Mouse (Mus musculus) limb, embryonic 12.5 days (tissue): Measurements from ENCODE around the gene Zscan5b. TPM values are rescaled to one million over a fixed set of nuclear protein-coding genes. Genes with fewer than 3 reads are reported as not detected.
A peak's percentile ranks its signal among the peaks of the same experiment; 100 is the strongest.
"Not testable (repeated sequence)": the region's sequence is repeated elsewhere in the genome, so short reads cannot be mapped to it uniquely, and the experiment has no call there.

ENCODE experiments used
- ATAC-seq: fragments of 200-750 bp; cut with Nextera tagmentation; 2 replicates; pipeline ENCODE4 v1.8.0; 2017; ENCODE audit warnings: low read depth, moderate TSS enrichment; ENCODE audit not compliant: insufficient number of reproducible peaks, insufficient read depth, low FRiP score, low TSS enrichment
- H3K27ac ChIP-seq: fragments of 300-500 bp; sonication (generic); 2 replicates; pipeline ENCODE4 v1.5.1; 2016; ENCODE audit warnings: mild to moderate bottlenecking, moderate library complexity
- H3K27me3 ChIP-seq: fragments of 300-500 bp; sonication (generic); 2 replicates; pipeline ENCODE4 v1.6.1; 2016; ENCODE audit warnings: mild to moderate bottlenecking, moderate library complexity
- H3K36me3 ChIP-seq: fragments of 300-500 bp; sonication (generic); 2 replicates; pipeline ENCODE4 v1.6.1; 2016; ENCODE audit warnings: mild to moderate bottlenecking, moderate library complexity
- H3K4me1 ChIP-seq: fragments of 300-500 bp; sonication (generic); replicated peaks from 2 replicates; pipeline ENCODE4 v1.6.1; 2016
- H3K4me2 ChIP-seq: fragments of 300-500 bp; sonication (generic); 2 replicates; pipeline ENCODE4 v1.6.1; 2016; ENCODE audit warnings: mild to moderate bottlenecking, moderate library complexity
- H3K4me3 ChIP-seq: fragments of 300-500 bp; sonication (generic); replicated peaks from 2 replicates; pipeline ENCODE4 v1.5.1; 2016; ENCODE audit warnings: mild to moderate bottlenecking
- H3K9ac ChIP-seq: fragments of 300-500 bp; sonication (generic); replicated peaks from 2 replicates; pipeline ENCODE4 v1.6.1; 2016; ENCODE audit warnings: mild to moderate bottlenecking, moderate library complexity
- H3K9me3 ChIP-seq: fragments of 300-500 bp; sonication (generic); 2 replicates; pipeline ENCODE4 v1.6.1; 2016; ENCODE audit warnings: mild to moderate bottlenecking, moderate library complexity
- WGBS: fragments of 180-500 bp; shearing (Covaris S2); methylation state at CpG from one replicate; pipeline ENCODE4 v1.1.7; 2016; 5-methylcytosine and 5-hydroxymethylcytosine counted together
- polyA plus RNA-seq: library from polyadenylated mRNA; unstranded; fragments of >200 nt; fragmentation: Nextera tagmentation; extraction: Ambion mirVana; gene quantifications from 2 replicates; pipeline ENCODE4 v1.2.1, GENCODE M21; 2016

The Zscan5b gene
- polyA plus RNA-seq: not detected in 2 replicates

DNA sequence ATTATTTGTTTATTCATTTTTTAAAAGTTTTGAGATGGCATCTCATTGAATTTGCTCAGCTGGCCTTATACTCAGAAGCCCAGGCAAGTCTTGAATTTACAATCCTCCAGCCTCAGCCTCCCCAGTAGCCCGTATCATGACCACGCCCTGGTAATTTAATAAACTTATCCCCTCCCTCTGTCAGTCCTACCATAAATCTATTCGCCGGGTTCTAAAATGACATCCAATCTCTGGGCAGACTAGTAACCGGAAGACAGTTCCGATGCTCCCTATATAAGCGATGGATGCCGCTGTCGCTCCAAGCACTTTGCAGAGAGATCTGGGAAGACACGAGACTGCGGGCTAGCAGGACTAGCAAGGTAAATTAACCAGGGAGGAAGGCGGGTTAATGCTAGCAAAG lies at the start of gene Zscan5b:
TSS of gene Zscan5b (plus strand) at position 301 of the 400 bp plus-strand sequence.
- H3K4me2 ChIP-seq: no peak within 1 kb of the TSS
- no peaks in the 10 kb centered on the region for H3K36me3 ChIP-seq
- H3K27ac ChIP-seq: no peak within 1 kb of the TSS
- no peaks in the 10 kb centered on the region for H3K27me3 ChIP-seq
- H3K4me1 ChIP-seq: no peaks in the 10 kb centered on the region
- H3K9me3 ChIP-seq: no peaks in the 10 kb centered on the region; the same call in 1 of the 2 replicates
- H3K4me3 ChIP-seq: no peak within 1 kb of the TSS
- ATAC-seq: no peak
- 91% methylated on average over 12 of the region's 12 CpGs for WGBS
- no peak within 1 kb of the TSS for H3K9ac ChIP-seq

DNA sequence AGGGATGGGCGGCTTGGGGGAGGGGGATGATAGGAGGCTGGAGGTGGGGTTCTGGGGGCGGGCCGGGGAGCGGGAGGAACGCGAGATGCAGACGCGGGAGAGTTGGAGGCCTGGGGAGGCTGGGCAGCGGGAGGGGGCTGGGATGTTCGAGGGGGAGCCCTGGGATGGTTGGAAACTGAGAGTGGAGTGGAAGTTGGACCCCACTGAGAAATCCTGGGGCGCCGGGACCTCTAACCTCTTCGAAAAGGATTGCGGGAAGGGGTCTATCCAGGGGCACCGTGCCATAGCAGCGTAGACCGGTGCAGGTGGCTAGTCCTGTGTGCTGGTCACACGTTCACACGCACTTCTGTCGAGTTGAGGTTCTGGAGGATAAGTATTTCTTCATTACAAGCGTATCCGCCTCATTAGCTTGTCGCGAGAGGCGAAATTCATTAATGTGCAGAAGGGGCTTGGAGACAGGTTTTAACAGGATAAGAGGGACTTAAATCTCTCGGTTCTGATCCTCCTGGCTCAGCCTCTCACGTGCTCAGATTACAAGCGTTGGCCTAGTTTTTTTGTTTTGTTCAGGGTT lies 49.3 kb upstream of the Zscan5b start:
- WGBS: under 1% methylated on average over 28 of the region's 28 CpGs
- Histone ChIP-seq H3K27ac (peak overlapping the region; percentile 53; the same call in 1 of the 2 replicates), H3K27me3 (no peaks in the 10 kb centered on the region), H3K36me3 (peaks cover 14% of the 10 kb centered on the region; the same call in 1 of the 2 replicates), H3K9ac (peak overlapping the region; percentile 75), H3K9me3 (no peaks in the 10 kb centered on the region), H3K4me1 (no peaks in the 10 kb centered on the region), H3K4me3 (peak overlapping the region; percentile 67), H3K4me2 (peak overlapping the region; percentile 76)
- peak; percentile 16 for ATAC-seq

DNA sequence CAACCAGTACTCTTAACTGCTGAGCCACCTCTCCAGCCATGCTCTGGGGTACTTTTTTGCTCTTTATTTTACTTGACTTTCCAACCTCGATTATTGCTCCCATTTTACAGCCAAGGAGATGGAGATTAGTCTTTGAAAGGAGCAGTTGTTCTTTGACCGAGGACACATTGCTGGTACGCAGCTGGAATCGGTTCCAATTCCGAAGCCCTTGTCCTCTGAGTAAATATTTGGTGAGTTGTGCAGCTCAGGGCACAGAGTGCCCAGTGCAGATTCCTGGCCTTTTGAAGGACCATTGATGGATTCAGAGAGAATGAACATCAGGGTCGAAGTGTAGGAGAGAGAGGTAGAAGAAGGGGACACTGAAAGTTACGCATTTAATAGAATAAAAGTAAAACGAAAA lies 48.2 kb upstream of the Zscan5b start:
- Histone ChIP-seq H3K4me1 (no peaks in the 10 kb centered on the region), H3K4me3 (no peak overlapping the region), H3K9me3 (no peaks in the 10 kb centered on the region), H3K36me3 (peaks cover 25% of the 10 kb centered on the region; the same call in 1 of the 2 replicates), H3K27ac (no peak overlapping the region), H3K9ac (no peak overlapping the region), H3K4me2 (no peak overlapping the region), H3K27me3 (no peaks in the 10 kb centered on the region)
- 86% methylated on average over 8 of the region's 8 CpGs for WGBS
- no peak for ATAC-seq

DNA sequence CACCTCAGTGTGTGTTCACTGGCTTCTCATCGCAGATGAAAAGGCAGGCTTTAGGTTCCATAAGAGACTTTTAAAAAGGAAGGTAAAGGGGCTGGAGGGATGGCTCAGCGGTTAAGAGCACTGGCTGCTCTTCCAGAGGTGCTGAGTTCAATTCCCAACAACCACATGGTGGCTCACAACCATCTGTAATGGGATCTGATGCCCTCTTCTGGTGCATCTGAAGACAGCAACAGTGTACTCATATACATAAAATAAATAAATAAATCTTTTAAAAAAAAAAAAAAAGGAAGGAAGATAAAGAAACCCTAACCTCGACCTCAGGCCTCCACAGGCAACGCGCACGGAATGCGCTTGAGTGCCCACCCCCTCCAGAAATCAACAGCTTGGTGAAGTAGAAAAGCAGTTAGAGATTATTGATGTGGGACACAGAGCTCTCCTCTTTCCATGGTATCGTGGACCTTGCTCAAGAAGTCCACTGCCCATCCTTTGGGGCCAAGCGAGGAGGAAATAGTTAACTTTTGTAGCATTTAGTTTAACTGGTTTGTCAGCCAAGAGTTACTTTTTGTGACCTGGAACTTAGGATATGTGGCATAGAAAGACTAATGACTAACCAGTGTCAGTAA lies 47.6 kb upstream of the Zscan5b start:
- H3K4me2 ChIP-seq, H3K27ac ChIP-seq, H3K9me3 ChIP-seq, H3K4me3 ChIP-seq, ATAC-seq, H3K27me3 ChIP-seq, H3K4me1 ChIP-seq, H3K9ac ChIP-seq: not testable (repeated sequence)
- WGBS: 92% methylated on average over 9 of the region's 9 CpGs
- peaks cover 28% of the 10 kb centered on the region; the same call in 1 of the 2 replicates for H3K36me3 ChIP-seq

DNA sequence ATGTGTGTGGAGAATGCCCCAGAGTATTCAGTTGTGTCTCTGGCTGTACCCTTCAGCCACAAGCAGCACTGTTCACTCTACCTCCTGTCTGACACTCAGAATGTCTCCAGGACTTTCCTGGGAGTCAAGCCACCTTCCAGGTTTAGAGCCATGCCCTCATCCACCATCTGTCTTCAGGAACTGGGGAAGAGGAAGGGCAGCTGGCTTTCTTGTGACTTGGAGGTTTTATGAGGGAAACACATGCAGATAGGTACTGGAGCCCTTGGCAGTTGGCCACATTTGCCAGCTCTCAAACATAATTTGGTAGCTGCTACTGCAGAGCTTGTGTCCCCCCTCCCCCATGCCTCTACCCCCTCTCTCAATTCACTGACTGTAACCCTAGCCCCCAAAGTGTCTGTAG lies 43.1 kb upstream of the Zscan5b start:
- ATAC-seq: no peak
- Histone ChIP-seq H3K27me3 (no peaks in the 10 kb centered on the region), H3K4me1 (no peaks in the 10 kb centered on the region), H3K36me3 (peaks cover 48% of the 10 kb centered on the region), H3K27ac (no peak overlapping the region), H3K4me3 (no peak overlapping the region), H3K9ac (no peak overlapping the region), H3K9me3 (no peaks in the 10 kb centered on the region), H3K4me2 (no peak overlapping the region)

DNA sequence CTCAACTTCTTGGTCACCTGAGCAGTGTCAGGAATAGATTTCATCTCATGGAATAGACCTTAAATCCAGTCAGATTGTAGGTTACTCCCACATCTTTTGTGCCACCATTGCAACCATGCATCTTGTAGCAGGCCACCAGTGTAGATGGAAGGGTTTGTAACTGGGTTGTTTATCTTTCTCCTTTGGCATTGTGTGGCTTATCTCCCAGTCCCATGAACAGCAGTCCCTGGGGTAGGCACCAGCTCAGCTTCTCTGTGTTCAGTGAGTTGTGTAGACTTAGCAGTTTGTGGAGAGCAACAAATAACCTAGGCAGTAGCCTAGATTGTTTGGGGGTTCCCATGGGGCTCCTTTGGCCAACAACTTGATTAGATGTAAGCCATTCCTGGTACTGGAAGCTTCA lies 39.2 kb upstream of the Zscan5b start:
- Histone ChIP-seq H3K4me2 (no peak overlapping the region), H3K4me3 (no peak overlapping the region), H3K36me3 (peaks cover 72% of the 10 kb centered on the region), H3K27ac (no peak overlapping the region), H3K27me3 (no peaks in the 10 kb centered on the region), H3K4me1 (no peaks in the 10 kb centered on the region), H3K9me3 (no peaks in the 10 kb centered on the region), H3K9ac (no peak overlapping the region)
- ATAC-seq: no peak

DNA sequence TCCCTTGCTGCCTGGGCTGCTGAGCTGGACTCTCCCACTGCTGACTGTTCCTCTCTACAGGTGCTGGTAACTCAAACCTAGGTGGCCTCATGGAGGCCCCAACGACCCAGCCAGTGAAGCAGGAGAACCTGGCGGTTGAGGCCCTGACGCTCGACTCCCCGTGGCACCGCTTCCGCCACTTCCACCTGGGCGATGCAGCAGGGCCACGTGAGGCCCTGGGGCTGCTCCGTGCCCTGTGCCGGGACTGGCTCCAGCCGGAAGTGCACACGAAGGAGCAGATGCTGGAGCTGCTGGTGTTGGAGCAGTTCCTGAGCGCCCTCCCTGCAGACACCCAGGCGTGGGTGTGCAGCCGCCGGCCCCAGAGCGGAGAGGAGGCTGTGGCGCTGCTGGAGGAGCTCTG lies 38.3 kb upstream of the Zscan5b start:
- ATAC-seq: no peak
- no peak overlapping the region for H3K4me2 ChIP-seq
- no peaks in the 10 kb centered on the region for H3K4me1 ChIP-seq
- H3K27me3 ChIP-seq: peaks cover 7% of the 10 kb centered on the region; the same call in 1 of the 2 replicates
- WGBS: 95% methylated on average over 19 of the region's 19 CpGs
- H3K9me3 ChIP-seq: no peaks in the 10 kb centered on the region
- peaks cover 72% of the 10 kb centered on the region for H3K36me3 ChIP-seq
- no peak overlapping the region for H3K4me3 ChIP-seq
- no peak overlapping the region for H3K27ac ChIP-seq
- H3K9ac ChIP-seq: no peak overlapping the region

DNA sequence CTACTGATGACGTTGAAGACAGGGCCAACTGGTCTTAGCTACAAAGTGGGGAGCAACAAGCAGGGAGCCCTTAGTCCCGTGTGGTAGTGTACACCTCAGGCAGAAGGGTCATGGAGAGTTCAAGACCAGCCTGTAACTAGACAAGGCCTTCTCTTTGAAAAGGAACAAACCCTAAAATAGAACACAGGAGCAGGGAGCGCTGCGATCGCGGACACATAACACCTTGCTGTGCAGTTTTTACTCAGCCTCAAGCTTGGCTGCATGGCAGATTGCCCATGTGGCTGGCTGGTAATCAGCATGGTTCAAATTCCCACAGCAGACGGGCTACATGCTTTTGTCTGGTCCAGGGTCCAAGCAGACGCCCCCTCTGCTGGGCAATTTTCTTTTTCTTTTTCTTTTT lies 37.6 kb upstream of the Zscan5b start:
- Histone ChIP-seq H3K4me2 (no peak overlapping the region), H3K27ac (no peak overlapping the region), H3K4me1 (no peaks in the 10 kb centered on the region), H3K27me3 (peaks cover 14% of the 10 kb centered on the region), H3K36me3 (peaks cover 75% of the 10 kb centered on the region), H3K9me3 (no peaks in the 10 kb centered on the region), H3K9ac (no peak overlapping the region), H3K4me3 (no peak overlapping the region)
- WGBS: 94% methylated on average over 8 of the region's 8 CpGs
- ATAC-seq: no peak

DNA sequence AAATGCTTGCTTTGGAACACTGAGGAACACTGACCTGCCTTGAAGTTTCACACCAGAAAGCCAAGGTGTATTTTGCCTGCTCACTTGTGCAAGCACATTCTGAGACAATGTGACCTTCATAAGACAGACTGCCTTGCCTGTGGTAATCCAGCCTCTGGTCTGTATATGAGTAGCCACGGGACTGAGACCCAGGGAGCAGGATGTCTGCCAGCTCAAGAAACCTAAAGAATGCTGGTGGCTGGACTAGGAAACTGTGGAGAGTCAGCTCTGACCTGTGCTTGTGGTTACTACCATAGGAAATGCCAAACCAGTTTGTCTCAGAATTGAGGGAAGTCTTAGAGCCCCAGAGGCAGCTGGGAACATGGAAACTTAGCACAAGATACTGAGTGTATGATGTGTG lies 36.7 kb upstream of the Zscan5b start:
- Histone ChIP-seq H3K9me3 (no peaks in the 10 kb centered on the region), H3K36me3 (peaks cover 77% of the 10 kb centered on the region), H3K4me1 (no peaks in the 10 kb centered on the region), H3K4me3 (no peak overlapping the region), H3K4me2 (no peak overlapping the region), H3K27me3 (peaks cover 15% of the 10 kb centered on the region), H3K9ac (no peak overlapping the region), H3K27ac (no peak overlapping the region)
- 96% methylated on average over 1 of the region's 1 CpGs for WGBS
- no peak for ATAC-seq

DNA sequence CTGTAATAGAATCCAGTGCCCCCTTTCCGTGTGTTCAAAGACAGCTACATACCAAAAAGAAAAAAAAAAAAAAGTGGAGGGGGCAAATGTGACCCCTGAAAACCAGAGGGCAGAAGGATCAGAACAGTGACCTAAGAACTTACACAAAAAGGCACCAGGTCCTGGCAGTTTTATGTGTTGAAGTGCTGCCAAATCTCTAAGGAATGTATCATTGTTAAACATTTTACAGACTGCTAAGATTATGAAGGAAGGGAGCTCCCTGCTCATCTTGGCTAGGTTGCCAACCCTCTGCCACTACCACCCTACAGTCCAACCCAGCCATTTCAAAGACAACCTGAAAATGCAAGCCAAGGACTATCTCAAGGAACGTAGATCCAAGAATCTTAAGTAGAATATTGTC lies 35.9 kb upstream of the Zscan5b start:
- H3K4me1 ChIP-seq: no peaks in the 10 kb centered on the region
- 87% methylated on average over 2 of the region's 2 CpGs for WGBS
- H3K4me2 ChIP-seq: no peak overlapping the region
- H3K27ac ChIP-seq: no peak overlapping the region
- peaks cover 73% of the 10 kb centered on the region for H3K36me3 ChIP-seq
- no peak overlapping the region for H3K4me3 ChIP-seq
- no peaks in the 10 kb centered on the region for H3K9me3 ChIP-seq
- H3K9ac ChIP-seq: no peak overlapping the region
- peaks cover 15% of the 10 kb centered on the region for H3K27me3 ChIP-seq
- no peak for ATAC-seq

DNA sequence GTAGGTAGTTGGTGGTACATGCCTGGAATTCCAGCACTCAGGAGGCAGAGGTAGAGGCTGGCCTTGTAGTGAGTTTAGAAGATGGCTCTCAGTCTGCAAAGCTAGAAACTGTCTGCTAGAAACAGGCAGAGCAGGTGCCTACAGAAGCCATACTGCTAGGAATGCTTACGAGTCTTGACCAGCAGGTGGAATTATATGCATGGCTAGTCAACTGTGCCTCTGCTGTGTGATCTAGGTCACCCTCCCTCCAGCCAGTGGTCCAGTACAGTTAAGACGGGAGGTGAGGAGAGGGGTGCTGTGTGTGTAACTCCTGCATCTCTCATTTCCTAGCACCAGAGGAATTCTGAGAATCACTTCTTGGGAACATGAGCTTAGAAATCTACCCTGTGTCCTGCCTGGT lies 35.3 kb upstream of the Zscan5b start:
- no peaks in the 10 kb centered on the region for H3K9me3 ChIP-seq
- ATAC-seq: no peak
- H3K27ac ChIP-seq: no peak overlapping the region
- H3K4me1 ChIP-seq: no peaks in the 10 kb centered on the region
- peaks cover 72% of the 10 kb centered on the region for H3K36me3 ChIP-seq
- H3K27me3 ChIP-seq: peaks cover 15% of the 10 kb centered on the region
- no peak overlapping the region for H3K4me3 ChIP-seq
- no peak overlapping the region for H3K4me2 ChIP-seq
- 81% methylated on average over 2 of the region's 2 CpGs for WGBS
- H3K9ac ChIP-seq: no peak overlapping the region

DNA sequence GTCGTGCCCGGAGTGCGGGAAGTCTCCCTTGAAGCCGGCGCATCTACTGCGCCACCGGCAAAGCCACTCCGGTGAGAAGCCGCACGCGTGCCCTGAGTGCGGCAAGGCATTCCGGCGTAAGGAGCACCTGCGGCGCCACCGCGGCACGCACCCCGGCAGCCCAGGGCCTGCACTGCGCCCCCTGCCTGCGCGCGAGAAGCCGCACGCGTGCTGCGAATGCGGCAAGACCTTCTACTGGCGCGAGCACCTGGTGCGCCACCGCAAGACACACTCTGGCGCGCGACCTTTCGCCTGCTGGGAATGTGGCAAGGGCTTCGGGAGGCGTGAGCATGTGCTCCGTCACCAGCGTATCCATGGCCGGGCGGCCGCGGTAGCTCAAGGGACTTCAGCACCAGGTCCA lies 32.5 kb upstream of the Zscan5b start:
- no peak for ATAC-seq
- Histone ChIP-seq H3K4me3 (no peak overlapping the region), H3K27me3 (peaks cover 15% of the 10 kb centered on the region), H3K4me2 (no peak overlapping the region), H3K27ac (no peak overlapping the region), H3K36me3 (peaks cover 60% of the 10 kb centered on the region), H3K4me1 (no peaks in the 10 kb centered on the region), H3K9ac (no peak overlapping the region), H3K9me3 (no peaks in the 10 kb centered on the region)
- 36% methylated on average over 45 of the region's 45 CpGs for WGBS
